Mouse (Mus musculus): ENCODE data around the gene Abcf3.

The Abcf3 gene

GRCm38 (mm10) chr16:20545696-20546095, 2.7 kb upstream of the Abcf3 start:
- no peak for DNase-seq

- DNase-seq: no peak
These were observed 954 bp upstream of the Abcf3 start for GRCm38 (mm10) chr16:20547423-20547822.

GRCm38 (mm10) chr16:20549161-20549560, 784 bp downstream of the Abcf3 start:
- no peak for DNase-seq

GRCm38 (mm10) chr16:20551691-20552090, 3.3 kb downstream of the Abcf3 start:
- no peak for DNase-seq

GRCm38 (mm10) chr16:20552594-20552993, 4.2 kb downstream of the Abcf3 start:
- no peak for DNase-seq

- no peak for DNase-seq
These were observed 6.6 kb downstream of the Abcf3 start for GRCm38 (mm10) chr16:20555000-20555399.

GRCm38 (mm10) chr16:20557381-20557780, 9.0 kb downstream of the Abcf3 start:
- DNase-seq: no peak

- DNase-seq: no peak
These were observed 16.7 kb downstream of the Abcf3 start for GRCm38 (mm10) chr16:20565075-20565474.

GRCm38 (mm10) chr16:20589366-20589938, 41.1 kb downstream of the Abcf3 start, which contains the start of gene Vwa5b2:
TSS of gene Vwa5b2 (plus strand) at chr16:20589471.
- peak; percentile 53 for DNase-seq

GRCm38 (mm10) chr16:20589939-20590679, 41.7 kb downstream of the Abcf3 start:
- DNase-seq: peak; percentile 66

- no peak for DNase-seq
These were observed 42.3 kb downstream of the Abcf3 start for GRCm38 (mm10) chr16:20590680-20591038.

- DNase-seq: no peak
These were observed 42.8 kb downstream of the Abcf3 start for GRCm38 (mm10) chr16:20591076-20591705.

- no peak for DNase-seq
These were observed 46.8 kb downstream of the Abcf3 start for GRCm38 (mm10) chr16:20595060-20595673.

- DNase-seq: no peak
These were observed 47.4 kb downstream of the Abcf3 start for GRCm38 (mm10) chr16:20595737-20596136.

GRCm38 (mm10) chr16:20596687-20597441, 48.5 kb downstream of the Abcf3 start:
- no peak for DNase-seq

GRCm38 (mm10) chr16:20600511-20600910, 52.1 kb downstream of the Abcf3 start:
- no peak for DNase-seq

GRCm38 (mm10) chr16:20604705-20605104, 56.3 kb downstream of the Abcf3 start:
- no peak for DNase-seq

GRCm38 (mm10) chr16:20610501-20611356, 62.4 kb downstream of the Abcf3 start:
- DNase-seq: peak; percentile 63
